Mouse (Mus musculus) induced T-regulatory cell, adult 2 months (primary cell): Measurements from ENCODE around the gene Fcrlb.
"Not testable (repeated sequence)": the region's sequence is repeated elsewhere in the genome, so short reads cannot be mapped to it uniquely, and the experiment has no call there.

ENCODE experiments used
- DNase-seq: peaks from one replicate; pipeline ENCODE4 v3.0.0-alpha.2; 2012; ENCODE audit warnings: low read depth

Gene Fcrlb

DNA sequence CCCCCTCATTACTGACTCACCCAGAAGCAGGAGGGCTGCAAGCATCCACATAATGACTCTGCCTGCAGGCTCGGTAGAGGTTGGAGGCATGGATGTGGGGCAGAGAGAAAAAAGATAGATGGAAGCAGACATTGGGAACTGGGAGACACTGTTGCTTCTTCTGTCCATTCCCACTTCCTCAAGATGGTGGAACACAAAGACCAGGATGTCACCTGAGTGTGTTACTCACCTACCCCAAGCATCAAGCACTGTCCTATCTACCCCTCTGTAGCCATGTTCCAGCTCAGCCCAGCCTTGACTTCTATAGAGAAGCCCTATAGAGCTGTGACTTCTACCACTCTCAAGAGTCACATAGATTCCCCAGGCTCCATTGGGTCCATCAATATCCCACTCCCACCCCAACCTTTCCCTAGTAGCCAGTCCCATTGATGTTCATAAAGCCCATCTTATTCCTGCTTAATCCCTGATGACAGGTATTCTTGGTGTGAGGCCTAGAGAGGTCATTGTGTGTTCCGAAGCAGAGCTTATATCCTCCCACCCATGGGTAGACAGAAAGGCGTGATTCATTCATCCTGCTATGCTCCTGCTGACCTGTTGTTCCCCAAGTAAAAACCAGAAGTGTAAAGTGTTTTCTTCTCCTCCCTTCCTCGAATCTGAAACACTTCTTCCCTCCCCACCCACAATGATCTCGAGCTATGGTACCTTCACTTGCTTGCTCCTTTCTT, at the start of gene Fcrlb:
Gene Fcrlb (minus strand): TSS at position 51 of the 725 bp plus-strand sequence.
- no peak for DNase-seq

DNA sequence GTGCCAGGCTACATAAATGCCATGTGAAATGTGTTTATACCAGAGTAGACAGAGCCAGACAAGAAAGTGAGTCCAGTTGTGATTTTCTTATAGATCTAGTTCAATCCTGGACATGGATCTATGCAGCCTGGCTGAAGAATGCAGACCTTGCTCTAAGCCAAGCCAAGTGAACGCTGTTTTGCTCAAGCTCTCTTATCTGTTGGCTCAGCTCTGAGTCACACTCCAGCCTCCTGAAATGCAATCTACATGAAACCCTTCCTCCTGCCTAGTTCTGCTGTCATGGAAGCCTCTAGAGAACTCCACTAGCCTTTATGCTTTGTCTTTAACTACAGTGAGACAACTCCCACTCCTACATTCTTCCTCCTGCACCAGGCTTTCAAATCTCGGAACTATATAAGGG, 49.6 kb upstream of the Fcrlb start:
- no peak for DNase-seq

DNA sequence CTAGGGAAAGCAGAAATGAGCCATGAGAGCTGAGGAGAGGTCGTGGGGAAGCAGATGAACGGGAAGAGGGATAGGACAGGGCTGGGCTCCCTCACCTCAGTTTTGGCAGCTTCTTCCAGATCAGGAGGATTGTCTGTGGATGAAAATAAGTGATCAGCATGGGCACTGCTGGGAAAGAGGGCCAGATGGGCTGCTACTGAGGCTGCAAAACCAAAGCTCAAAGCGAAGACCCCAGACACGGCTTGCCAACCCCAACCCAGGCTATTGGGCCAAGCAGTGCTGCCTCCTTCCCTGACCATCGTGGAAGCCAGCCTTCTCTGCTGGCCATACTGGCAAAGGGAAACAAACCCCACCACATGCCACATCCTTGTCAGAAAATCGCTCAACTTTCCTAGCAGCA, 48.4 kb upstream of the Fcrlb start:
- no peak for DNase-seq

DNA sequence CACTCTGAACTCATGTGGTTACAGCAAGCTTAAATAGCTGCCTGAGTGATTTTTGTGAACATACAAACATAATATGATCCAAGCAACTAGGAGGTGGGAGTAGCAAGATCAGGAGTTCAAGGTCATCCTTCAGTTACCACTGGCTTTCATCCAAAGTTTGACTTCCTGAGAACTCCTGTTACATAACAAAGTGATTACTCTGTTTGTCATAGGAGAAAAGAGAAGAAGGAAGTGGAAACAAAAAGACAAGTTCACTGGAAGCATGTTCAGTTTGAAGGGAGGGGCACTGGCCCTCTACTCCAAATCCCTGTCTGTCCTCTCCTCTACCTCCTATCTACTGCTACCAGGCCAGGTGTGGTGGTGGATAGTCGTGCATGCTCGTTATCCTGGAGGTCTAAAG, 47.0 kb upstream of the Fcrlb start:
- no peak for DNase-seq

DNA sequence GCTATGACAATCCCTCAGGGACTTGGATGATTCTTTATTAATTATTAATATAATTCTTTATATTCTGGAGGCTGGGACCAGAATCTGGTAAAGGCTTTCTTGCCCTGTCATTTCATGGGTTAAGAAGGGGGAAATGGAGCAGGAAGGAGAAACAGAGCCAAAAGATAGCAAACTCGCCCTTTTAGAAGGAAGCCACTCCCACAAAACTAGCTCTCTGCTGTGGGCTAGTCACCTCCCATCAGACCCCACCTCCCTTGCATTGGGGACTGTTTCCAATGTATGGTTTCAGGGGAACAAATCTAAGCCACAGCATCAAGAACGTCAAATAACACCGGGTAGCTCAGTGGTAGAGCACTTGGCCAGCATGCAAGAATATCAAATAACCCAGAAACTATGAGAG, 45.5 kb upstream of the Fcrlb start:
- DNase-seq = no peak

DNA sequence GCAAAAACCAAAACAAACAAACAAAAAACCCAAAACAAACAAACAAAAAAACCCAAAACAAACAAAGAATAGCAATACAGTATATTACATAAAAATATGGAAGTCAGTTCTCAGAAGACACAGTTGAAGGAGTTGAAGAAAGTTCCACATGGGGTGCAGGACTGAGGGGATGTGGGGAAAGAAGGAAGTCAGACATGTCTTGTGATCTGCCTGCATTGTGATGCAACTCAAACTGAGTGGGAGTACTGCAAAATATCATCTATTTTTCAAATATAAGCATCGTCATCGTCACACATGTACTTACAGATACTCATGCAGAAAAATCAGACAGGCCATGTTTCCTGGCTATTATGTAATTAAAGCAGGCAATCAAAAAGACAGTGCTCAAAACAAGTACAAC, 40.5 kb upstream of the Fcrlb start:
- no peak for DNase-seq

DNA sequence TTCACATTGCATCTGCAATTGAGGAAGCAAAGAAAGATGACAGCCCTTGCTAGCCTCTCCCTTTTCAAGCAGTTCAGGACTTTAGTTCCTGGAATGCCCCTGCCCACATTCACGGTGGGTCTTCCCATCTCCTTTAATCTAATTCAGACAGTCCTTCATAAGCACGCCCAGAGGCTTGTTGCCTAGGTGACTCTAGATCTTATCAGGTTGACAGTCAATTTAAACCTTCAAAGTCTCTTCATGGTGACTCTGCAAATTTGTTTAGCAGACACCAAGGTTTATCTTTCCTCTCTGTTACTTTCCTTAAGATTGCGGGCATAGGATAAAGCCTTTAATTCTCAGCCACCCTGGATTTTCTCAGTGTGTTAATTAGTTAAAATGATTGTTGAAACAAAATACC, 38.0 kb upstream of the Fcrlb start:
- peak; percentile 32 for DNase-seq

DNA sequence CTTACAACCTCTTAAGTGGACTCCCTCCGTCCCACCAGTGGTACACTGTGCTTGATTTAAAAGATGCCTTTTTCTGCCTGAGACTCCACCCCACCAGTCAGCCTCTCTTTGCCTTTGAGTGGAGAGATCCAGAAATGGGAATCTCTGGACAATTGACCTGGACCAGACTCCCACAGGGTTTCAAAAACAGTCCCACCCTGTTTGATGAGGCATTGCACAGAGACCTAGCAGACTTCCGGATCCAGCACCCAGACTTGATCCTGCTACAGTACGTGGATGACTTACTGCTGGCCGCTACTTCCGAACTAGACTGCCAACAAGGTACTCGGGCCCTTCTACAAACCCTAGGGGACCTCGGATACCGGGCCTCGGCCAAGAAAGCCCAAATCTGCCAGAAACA, 32.2 kb upstream of the Fcrlb start:
- not testable (repeated sequence) for DNase-seq

DNA sequence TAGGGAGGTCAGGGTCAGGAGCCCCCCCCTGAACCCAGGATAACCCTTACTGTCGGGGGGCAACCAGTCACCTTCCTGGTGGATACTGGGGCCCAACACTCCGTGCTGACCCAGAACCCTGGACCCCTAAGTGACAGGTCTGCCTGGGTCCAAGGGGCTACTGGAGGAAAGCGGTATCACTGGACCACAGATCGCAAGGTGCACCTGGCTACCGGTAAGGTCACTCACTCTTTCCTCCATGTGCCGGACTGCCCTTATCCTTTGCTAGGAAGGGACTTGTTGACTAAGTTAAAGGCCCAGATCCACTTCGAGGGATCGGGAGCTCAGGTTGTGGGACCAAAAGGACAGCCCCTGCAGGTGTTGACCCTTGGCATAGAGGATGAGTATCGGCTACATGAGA, 31.4 kb upstream of the Fcrlb start:
- not testable (repeated sequence) for DNase-seq

DNA sequence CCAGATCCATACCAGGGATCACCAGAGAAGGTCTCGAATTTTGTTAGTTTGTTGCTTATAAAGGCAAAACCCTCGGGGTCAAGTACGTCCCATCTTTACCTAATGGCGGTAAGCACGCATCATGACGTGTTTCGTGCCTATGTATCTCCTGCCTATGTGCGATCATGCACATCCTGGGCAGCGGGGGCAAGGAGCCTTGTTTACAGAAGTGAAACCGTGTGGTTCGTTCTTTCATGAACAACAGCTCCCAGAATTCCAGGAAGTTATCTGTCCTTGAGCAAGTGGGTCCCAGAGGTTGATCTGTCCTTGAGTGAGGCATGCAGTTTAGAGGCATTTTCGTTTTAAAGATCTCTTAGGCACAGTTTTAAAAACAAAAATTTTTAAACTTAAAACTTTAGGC, 26.5 kb upstream of the Fcrlb start:
- DNase-seq = no peak

DNA sequence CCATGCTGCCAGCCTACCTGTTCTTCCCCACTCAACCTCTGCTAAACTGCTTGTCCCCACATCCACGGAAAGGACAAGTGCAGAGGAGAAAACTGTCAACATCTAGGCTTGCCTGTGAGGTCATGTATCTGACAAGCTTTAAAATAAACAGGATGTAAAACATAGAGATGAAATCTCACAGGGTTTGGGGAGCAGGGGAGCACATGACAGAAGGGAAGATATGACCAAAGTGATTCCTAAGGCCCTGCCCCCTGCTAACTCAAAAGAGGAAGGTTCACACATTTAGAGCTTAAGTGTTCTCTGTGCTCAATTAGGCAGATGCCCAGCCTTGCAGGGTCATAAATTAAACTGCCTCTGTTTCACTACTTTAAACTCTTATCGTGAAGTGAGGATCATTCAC, 21.6 kb upstream of the Fcrlb start:
- DNase-seq = no peak

DNA sequence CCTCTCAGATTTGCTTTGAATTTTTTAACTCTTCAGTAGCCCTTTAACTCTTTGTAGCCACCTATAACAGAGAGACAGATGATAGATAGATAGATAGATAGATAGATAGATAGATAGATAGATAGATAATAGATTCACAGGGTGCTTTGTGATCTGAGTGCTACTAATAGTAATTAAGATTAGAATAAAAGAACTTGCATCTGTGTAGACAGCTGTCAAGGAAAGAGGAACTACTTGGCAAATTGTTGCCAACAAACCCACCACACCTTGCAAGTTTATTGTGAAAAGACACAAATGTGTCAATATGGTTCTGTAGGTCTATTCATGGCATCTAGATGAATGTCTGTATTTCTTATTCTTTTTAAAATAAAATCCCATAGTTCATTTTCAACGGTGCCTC, 21.2 kb upstream of the Fcrlb start:
- no peak for DNase-seq

DNA sequence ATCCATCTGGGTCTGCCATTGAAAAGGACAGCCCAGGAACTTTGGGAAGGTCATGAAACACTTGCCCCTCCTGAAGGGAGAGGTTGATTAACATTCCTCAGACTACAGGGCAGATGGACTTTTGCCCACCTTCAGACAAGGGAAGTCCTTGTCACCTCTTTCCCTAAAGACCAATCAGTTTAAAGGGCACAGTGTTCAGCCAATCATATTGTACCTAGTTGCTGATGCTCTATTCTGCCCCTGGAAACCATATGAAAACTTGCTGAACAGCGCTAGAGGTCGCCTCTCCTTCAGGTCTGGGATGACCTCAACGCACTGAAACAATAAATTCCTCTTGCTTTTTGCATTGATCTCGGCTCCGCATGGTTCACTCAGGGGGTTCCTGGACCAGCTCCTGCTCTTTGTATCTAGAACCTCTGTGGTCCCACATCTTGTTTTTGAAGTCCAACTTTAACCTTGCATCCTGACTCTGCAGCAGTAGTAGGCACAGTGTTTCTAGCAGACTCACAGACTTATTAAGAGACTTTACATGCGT, 20.7 kb upstream of the Fcrlb start:
- no peak for DNase-seq

DNA sequence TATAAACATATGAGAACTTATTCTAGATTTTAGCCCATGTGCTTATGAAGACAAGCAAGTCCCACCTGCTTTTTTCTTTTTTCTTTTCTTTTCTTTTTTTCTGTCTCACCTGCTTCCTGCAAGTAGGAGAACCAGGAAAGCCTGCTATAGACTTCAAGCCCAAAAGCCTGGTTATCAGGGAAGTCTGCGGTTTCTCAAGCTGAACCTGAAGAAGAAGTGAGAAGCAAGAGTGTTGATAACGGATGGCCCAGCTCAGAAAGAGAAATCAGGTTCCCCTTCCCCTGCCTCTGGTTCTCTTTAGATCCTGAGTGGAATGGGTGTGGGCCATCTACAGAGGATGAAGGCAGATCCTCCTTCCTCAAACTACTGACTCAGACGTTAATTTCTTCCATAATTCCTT, 19.3 kb upstream of the Fcrlb start:
- DNase-seq = no peak

DNA sequence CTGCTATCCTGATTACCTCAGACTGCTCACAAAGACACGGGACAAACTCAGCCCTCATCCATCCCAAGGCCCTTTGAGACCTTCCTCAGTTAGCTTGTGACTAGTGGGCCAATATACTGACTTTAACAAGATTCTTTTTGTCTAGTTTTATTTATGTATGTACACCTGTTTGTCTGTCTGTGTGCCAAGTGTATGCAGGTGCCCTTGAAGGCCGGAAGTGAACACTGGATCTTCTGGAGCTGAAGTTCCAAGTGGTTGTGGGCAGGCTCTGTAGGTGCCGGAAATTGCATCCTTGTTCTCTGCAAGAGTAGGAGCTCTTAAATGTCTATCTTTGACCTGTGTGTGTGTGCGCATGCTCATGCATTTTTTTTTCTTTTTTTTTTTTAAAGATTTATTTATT, 16.5 kb upstream of the Fcrlb start:
- DNase-seq = no peak

DNA sequence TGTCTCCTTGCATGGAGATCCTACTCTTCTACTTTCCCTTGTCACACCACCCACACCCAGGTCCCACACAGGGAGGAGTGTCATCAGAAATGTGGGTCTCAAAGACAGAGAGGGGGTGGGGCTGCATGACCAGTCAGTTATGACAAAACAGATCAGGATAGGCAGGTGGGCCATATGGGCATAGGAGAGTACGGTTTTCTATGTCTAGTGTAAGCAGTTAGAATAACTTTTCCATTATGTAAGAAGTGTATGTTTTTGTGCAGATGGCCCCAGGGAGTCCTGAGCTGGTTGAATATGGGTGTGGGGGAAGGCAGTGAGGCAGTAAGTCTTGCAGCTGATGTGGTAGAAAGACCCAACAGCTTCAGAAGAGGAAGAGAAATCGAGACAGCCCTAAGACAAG, 15.7 kb upstream of the Fcrlb start:
- DNase-seq = no peak

DNA sequence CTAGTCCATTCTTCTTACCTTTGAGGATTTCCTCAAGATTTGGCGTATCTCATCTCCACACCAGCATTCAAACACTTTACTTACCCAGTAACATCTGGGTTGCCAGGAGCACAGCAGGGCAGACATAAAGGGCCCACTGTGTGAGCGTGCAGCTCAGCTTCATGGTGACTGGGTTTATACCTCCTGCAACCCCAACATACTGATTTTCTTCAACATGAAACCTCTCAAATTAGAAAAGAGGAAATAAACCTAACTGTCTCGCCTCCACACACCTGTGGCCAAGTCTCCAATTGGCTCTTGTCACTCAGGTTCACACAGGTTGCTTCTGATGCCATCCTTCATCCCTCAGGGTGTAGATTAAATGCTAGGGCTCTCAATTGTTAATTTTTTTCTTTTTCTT, 14.6 kb upstream of the Fcrlb start, which contains the start of gene Fcrla:
Gene Fcrla (minus strand): TSS at position 206 of the 400 bp plus-strand sequence.
- DNase-seq = no peak

DNA sequence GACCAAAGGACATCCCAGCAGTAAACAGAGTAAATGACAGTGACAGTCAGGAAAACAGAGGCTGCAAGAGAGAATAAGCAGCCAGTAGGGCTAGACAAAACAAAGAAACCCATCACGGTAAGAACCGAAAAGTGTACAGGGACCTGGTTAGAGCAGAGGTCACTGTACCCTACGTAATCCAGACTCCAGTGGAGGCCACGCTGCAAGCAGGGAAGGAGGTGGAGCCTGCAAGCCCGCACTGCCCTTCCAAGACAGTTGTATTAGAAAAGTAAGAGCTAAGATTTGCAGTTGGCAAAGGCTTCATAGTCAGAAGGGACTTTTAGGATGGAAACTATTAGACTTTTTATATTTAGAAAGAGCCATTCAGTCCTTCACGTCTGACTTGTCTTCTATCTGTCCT, 14.2 kb upstream of the Fcrlb start:
- no peak for DNase-seq

DNA sequence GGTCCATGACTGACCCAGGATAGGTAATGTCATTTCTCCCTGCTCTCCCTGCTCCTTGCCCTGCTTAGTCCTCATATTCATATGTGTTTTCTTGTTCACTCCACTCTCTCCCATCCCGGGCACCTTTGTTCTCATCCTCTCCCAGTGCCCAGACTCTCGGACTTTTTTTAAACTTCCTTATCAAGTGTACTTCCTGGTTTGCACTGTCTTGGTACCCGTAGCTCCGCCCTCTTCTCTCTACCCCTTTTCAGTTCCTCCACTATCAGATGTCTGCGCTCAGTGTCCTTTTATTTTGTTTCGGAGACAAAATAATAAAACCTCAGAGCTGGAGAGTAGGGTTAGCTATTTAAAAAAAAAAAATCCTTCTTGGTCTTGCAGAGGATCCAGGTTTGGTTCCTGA, 11.7 kb upstream of the Fcrlb start:
- peak; percentile 23 for DNase-seq

DNA sequence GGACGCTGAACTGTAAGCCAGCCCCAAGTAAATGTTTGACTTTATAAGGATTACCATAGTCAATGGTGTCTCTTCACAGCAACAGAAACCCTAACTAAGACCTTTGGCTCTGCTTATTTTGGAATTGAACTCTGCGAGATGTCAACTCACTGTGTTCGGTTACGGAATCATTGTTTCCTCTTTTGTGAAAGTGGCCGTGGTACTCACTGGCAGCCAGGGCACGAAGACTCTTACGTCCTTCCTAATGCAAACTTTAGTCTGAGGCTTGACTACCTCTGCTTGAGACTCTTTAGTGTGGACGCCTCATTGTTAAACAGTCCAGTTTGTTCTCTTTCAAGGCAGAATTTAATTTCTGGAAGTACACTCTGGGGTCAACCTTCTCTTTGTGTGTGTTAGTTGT, 6.6 kb upstream of the Fcrlb start:
- no peak for DNase-seq

DNA sequence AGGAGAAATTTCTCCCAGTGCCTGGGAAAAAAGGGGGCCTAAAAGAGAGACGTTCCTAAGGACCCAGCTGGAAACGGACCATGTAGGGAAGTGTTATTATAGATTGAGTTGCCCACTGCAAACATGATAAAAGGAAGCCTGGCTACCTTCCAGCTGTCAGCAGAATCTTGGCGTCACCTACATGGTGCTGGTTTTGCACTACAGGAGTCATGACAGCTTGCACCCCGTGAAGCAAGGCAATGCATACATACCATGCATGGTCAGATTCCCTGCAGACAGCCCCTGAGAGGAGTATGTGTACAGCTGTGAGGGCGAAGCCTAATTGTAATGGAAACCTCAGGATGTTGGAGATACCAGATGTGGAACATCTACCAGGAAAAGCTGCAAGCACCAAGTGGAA, 2.9 kb upstream of the Fcrlb start:
- DNase-seq = no peak

DNA sequence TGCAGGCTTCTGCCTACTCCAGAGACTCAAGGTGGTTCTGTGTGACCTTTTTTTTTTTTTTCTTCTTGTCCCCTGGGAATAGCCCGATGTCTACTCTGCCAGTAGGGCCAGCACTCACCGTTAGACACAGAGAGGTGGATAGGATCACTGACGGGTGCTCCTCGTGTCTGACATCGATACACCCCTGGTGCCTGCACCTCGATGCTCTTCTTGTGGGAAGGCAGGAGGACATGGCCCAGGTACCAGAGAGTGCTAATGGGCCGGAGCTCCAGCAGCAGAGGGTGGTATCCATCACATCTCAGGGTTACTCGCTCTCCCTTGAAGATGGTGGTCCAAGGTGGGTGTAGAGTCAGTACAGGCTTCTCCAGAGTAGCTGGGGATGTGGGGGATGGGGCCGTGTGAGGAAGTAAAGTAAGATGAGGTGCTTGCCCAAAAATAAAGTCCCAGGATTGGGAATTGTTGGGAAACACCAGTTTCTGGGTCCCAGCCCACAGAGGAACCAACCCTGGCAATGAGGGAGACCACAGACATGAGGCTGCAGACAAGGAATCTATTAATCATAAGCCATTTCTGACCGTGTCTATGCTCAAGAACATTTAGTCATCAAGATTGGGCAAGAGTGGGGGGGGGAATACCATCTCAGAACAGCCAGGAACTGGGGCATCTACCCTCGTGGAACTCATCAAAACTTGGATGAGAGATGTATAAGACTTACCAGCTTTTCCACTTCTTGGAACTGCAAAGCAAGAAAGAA, 657 bp downstream of the Fcrlb start:
- DNase-seq = no peak

DNA sequence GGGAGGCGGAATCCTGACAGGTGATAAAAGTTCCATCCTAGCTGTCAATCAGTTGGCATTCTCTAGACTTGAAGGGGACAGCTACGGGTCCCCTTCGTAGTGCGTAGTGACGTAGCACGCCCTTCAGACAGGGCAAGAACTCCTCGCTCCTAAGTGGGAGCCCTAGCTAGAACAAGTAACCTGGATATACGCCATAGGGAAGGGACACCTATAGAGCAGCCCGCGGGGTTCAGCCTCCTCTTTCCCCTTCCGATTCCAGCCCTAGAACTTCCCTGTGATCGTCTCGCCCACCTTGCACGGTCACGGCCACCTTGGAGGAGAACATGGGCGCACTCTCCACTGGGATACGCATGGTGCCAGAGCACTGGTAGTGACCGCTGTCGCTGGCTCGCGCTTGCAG, 4.4 kb downstream of the Fcrlb start:
- DNase-seq = no peak
